Mouse (Mus musculus) A20 (cell line): ENCODE measurements at regions not wholly inside any gene's neighbourhood (a gene's known extent, or its start where the extent isn't known, plus 50 kb on each side); places are given as distances from the start of the nearest gene placed in this dataset.
"Not testable (repeated sequence)": the region's sequence is repeated elsewhere in the genome, so short reads cannot be mapped to it uniquely, and the experiment has no call there.

Experiments
- DNase-seq: peaks from one replicate; pipeline ENCODE4 v3.0.0-alpha.2; 2011; ENCODE audit warnings: low read depth, low spot score

GRCm38 (mm10) chr14:110934816-110935215, 179.9 kb upstream of the Slitrk6 start:
- DNase-seq: no peak

GRCm38 (mm10) chr14:110921989-110922388, 167.0 kb upstream of the Slitrk6 start:
- DNase-seq: no peak

GRCm38 (mm10) chr14:110913341-110913740, 158.4 kb upstream of the Slitrk6 start:
- no peak for DNase-seq

DNA sequence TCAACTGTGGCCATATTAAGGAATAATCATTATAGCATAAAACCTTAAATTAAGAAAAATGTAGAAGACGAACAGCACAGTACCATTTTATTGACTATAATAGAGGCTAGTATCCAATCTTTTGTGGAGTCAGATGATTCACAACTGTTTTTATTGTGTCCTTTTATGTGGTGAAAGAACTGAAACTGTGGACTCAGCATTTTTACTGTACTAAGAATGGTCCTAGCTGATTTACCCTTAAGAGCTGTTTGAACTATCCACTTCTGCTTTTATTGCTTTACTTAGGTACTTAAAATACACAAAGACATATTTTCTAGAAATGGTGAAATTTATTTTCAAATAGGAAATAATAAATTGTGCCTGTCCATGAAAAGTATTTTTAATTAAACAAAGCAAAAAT, 137.9 kb upstream of the Slitrk6 start:
- peak; percentile 55 for DNase-seq

- no peak for DNase-seq
These were observed 116.4 kb upstream of the Slitrk6 start for GRCm38 (mm10) chr14:110871339-110871738.

- peak; percentile 56 for DNase-seq
These were observed 69.7 kb upstream of the Slitrk6 start for GRCm38 (mm10) chr14:110824642-110825041.

DNA sequence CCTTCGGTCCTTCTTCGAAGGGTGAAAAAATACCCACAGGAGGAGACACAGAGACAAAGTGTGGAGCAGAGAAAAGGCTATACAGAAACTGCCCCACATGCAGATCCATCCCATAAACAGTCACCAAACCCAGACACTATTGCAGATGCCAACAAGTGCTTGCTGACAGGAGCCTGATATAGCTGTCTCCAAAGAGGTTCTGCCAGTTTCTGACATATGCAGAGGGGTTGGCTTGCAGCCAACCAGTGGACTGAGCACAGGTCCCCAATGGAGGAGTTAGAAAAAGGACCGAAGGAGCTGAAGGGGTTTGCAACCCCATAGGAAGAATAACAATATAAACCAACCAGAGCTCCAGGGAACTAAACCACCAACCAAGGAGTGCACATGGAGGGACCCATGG, 67.2 kb upstream of the Slitrk6 start:
- not testable (repeated sequence) for DNase-seq
